Mouse (Mus musculus) liver, adult 2 months (tissue): Measurements from ENCODE around the gene Lyl1. TPM values are rescaled to one million over a fixed set of nuclear protein-coding genes. Genes with fewer than 3 reads are reported as not detected.

Experiments used
- DNase-seq: peaks from one replicate; pipeline ENCODE4 v3.0.0-alpha.2; 2011; ENCODE audit warnings: low read depth, low spot score; ENCODE audit errors: extremely low read depth
- H3K27ac ChIP-seq: fragments of 200-500 bp; replicated peaks from 2 replicates; pipeline ENCODE4 v1.5.1; 2012; ENCODE audit warnings: low read depth, mild to moderate bottlenecking, control low read depth, inconsistent platforms, low read length; ENCODE audit not compliant: insufficient read depth
- H3K27me3 ChIP-seq: fragments of 200-500 bp; 2 replicates; pipeline ENCODE4 v1.6.1; 2012; ENCODE audit warnings: mild to moderate bottlenecking, moderate library complexity, low read length, inconsistent platforms; ENCODE audit not compliant: control insufficient read depth, insufficient read depth
- H3K36me3 ChIP-seq: fragments of 200-500 bp; 2 replicates; pipeline ENCODE4 v1.6.1; 2012; ENCODE audit warnings: low read length, inconsistent platforms; ENCODE audit not compliant: control insufficient read depth, insufficient read depth
- H3K4me1 ChIP-seq: fragments of 200-500 bp; 2 replicates; pipeline ENCODE4 v1.6.1; 2011; ENCODE audit warnings: low read length; ENCODE audit not compliant: control insufficient read depth, insufficient read depth
- H3K4me3 ChIP-seq: fragments of 200-500 bp; 2 replicates; pipeline ENCODE4 v1.5.1; 2011; ENCODE audit warnings: low read depth, mild to moderate bottlenecking, control low read depth, low read length, moderate library complexity; ENCODE audit not compliant: insufficient read depth
- H3K79me2 ChIP-seq: fragments of 200-500 bp; 2 replicates; pipeline ENCODE4 v1.6.1; 2012; ENCODE audit warnings: inconsistent platforms, mild to moderate bottlenecking, low read length, moderate library complexity; ENCODE audit not compliant: control insufficient read depth, insufficient read depth
- H3K9ac ChIP-seq: fragments of 200-500 bp; 2 replicates; pipeline ENCODE4 v1.6.1; 2012; ENCODE audit warnings: low read depth, mild to moderate bottlenecking, control low read depth, inconsistent platforms, low read length
- CTCF ChIP-seq: fragments of 200-500 bp; IDR thresholded peaks from 2 replicates; pipeline ENCODE4 v1.5.1; 2011; ENCODE audit warnings: low read depth, low read length, control low read depth
- POLR2A ChIP-seq: fragments of 200-500 bp; IDR thresholded peaks from 2 replicates; pipeline ENCODE4 v1.6.1; 2011; ENCODE audit warnings: low read length, control low read depth; ENCODE audit not compliant: insufficient read depth; ENCODE audit errors: extremely low read depth
- WGBS: fragments of 180-500 bp; shearing (Covaris S2); methylation state at CpG from one replicate; pipeline ENCODE4 v1.1.7; 2018; 5-methylcytosine and 5-hydroxymethylcytosine counted together
- polyA plus RNA-seq: library from polyadenylated mRNA; depleted of rRNA; stranded (reverse); fragments of >200 nt; gene quantifications from 2 replicates; pipeline ENCODE4 v1.2.3, GENCODE M21; 2012
- total RNA-seq: library from RNA; depleted of rRNA; stranded (reverse); fragments of >200 nt; gene quantifications from 2 replicates; pipeline ENCODE4 v1.2.3, GENCODE M21; 2014

Gene Lyl1
- total and polyA plus RNA-seq, 2 experiments = 0.18 to 1.3 TPM

- Histone ChIP-seq H3K4me1 (peaks cover 1% of the 10 kb centered on the region), H3K27me3 (no peaks in the 10 kb centered on the region), H3K36me3 (peaks cover 8% of the 10 kb centered on the region), H3K9ac (no peak overlapping the region), H3K27ac (no peak overlapping the region), H3K79me2 (peaks cover 12% of the 10 kb centered on the region; the same call in 1 of the 2 replicates), H3K4me3 (no peak overlapping the region)
- TF ChIP-seq POLR2A = no peak
- TF ChIP-seq CTCF = no peak
- no peak for DNase-seq
- WGBS = 95% methylated on average over 5 of the region's 5 CpGs
These were observed 24.0 kb upstream of the Lyl1 start for GRCm38 (mm10) chr8:84677305-84677704.

- Histone ChIP-seq H3K79me2 (peaks cover 28% of the 10 kb centered on the region), H3K4me1 (peaks cover 9% of the 10 kb centered on the region), H3K27me3 (no peaks in the 10 kb centered on the region), H3K36me3 (no peaks in the 10 kb centered on the region), H3K4me3 (no peak overlapping the region), H3K27ac (no peak overlapping the region), H3K9ac (no peak overlapping the region)
- 79% methylated on average over 2 of the region's 2 CpGs for WGBS
- DNase-seq = no peak
- TF ChIP-seq CTCF (no peak), POLR2A (no peak)
These were observed 19.8 kb upstream of the Lyl1 start for GRCm38 (mm10) chr8:84681476-84681875.

- no peaks in the 10 kb centered on the region for H3K36me3 ChIP-seq
- H3K4me1 ChIP-seq = peaks cover 12% of the 10 kb centered on the region
- no peak overlapping the region for H3K27ac ChIP-seq
- TF ChIP-seq POLR2A (no peak), CTCF (no peak)
- DNase-seq = no peak
- H3K4me3 ChIP-seq = no peak overlapping the region
- H3K79me2 ChIP-seq = peaks cover 34% of the 10 kb centered on the region
- no peaks in the 10 kb centered on the region for H3K27me3 ChIP-seq
- 89% methylated on average over 2 of the region's 2 CpGs for WGBS
- no peak overlapping the region for H3K9ac ChIP-seq
These were observed 19.0 kb upstream of the Lyl1 start for GRCm38 (mm10) chr8:84682257-84682656.

GRCm38 (mm10) chr8:84684537-84684936 lies 16.7 kb upstream of the Lyl1 start:
- TF ChIP-seq POLR2A (no peak), CTCF (no peak)
- Histone ChIP-seq H3K27ac (no peak overlapping the region), H3K79me2 (peaks cover 39% of the 10 kb centered on the region), H3K27me3 (no peaks in the 10 kb centered on the region), H3K4me3 (no peak overlapping the region), H3K9ac (no peak overlapping the region), H3K36me3 (no peaks in the 10 kb centered on the region), H3K4me1 (peaks cover 16% of the 10 kb centered on the region)
- WGBS = 69% methylated on average over 3 of the region's 3 CpGs
- no peak for DNase-seq

GRCm38 (mm10) chr8:84686191-84687002 lies 14.9 kb upstream of the Lyl1 start, which contains the start of gene Trmt1:
Gene Trmt1, plus strand, starts transcription at chr8:84686307.
- Histone ChIP-seq H3K9ac (peak within 1 kb of the TSS; percentile 88), H3K79me2 (peaks cover 34% of the 10 kb centered on the region), H3K27me3 (no peaks in the 10 kb centered on the region), H3K4me3 (peak within 1 kb of the TSS; percentile 85), H3K27ac (no peak within 1 kb of the TSS; the same call in 1 of the 2 replicates), H3K36me3 (no peaks in the 10 kb centered on the region; the same call in 1 of the 2 replicates), H3K4me1 (peaks cover 20% of the 10 kb centered on the region)
- WGBS = 9% methylated on average over 20 of the region's 20 CpGs
- DNase-seq = no peak
- TF ChIP-seq POLR2A (no peak), CTCF (no peak)
